Mouse (Mus musculus): ENCODE data around the gene Raly. TPM values are rescaled to one million over a fixed set of nuclear protein-coding genes. Genes with fewer than 3 reads are reported as not detected.

Raly gene
- polyA plus RNA-seq (2012; rRNA removed): 66.9 and 107 TPM in 2 replicates

DNA sequence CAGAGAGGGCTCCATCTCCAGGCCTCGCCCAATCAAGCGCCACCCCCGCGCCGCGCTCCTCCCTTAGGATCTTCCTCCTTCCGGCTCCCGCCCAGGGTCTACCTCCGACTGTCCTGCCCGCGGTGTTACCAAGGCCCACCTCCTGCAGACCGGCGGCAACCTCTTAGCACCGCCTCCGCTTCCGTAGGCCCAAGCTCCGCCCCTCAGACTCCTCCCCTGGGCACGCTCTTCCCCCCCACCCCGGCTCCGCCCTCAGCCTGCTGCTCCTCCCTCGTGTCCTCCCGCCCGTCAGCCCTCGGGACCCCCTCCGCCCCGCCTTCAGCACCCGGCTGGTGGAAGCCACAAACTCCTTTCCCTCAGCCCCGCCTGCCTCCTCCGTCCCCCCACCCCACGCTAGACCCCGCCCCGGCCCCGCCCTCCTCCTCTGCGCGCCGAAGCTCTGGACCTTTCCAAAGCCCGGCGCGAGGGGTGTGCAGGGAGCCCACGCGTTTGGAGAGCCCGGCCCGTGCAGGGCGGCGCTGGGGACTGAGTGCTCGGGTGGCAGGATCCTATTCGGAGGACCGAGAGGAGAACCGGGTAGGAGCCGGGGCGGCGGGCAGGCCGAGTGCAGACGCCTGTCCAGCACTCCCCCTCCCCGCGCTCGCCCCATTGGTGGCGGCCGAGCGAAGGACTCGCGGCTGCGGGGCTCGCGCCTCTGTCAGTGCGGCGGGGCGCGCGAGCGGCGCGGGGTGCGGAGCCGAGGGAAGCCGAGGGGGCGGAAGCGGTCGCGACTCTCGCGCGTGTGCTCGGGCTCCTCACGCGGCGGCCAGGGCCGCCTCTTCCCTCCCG lies at the start of gene Raly, which contains the start of gene a:
Gene Raly, plus strand, starts transcription at position 441 of the 828 bp plus-strand sequence.
Gene a, plus strand, starts transcription at position 747 of the 828 bp plus-strand sequence.

DNA sequence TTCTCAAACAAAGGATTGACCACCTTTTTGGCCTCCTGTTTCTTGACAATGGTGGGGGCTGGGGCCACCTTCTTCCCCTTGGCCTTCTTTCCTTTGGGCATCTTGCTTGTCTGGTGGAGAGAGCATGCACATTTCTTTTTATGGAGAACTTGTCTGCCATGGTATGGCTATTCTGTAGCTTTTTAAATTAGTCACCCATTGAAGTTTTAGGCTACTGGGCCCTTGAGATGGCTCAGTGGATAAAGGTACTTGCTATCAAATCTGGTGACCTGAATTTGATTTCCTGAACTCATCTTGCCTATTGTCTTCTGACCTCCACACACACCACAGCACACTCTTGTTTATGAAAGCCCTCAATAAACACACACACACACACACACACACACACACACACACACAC lies 21.0 kb upstream of the Raly start, which contains the start of gene Gm14214:
Gene Gm14214, minus strand, starts transcription at position 101 of the 400 bp plus-strand sequence.

DNA sequence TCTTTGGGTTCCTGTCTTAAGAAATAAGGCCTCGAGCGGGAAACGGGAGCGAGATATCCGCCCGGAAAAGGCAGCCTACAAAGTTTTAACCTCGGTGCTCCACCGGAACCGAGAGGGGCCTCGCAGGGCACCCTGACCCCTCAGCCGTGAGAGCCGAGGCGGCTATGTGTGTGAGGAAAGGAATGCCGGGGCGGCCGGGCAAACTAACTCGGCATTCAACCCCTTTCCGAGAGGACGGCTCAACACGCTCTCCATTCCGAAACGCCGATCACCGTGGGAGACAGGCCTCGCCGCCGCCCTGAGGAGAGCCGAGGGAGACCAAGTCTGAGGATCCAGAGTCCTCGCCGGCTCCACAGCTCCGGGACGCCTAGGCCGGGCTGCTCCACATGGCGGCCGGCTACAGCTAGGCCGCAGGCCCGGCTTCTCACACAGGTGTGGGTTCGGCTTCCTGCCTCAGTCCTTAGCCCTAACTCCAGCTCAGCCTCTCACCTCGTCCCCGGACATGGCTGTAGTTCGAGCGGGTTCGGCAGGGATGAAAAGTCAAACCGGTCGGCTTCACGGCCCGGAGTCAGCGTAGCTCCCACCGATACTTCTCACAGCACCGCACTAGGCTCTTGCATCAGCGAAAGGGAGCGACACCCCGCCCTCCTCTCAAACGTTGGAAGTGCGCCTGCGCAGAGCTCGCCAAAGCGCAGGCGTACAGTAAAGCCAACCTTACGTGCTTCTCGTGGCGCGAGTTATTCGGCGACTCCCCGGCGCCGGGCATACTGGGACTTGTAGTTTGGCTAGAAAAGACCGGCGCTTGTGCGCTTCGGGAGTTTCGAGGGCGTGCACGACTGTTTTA lies 101.5 kb downstream of the Raly start, which contains the start of gene Eif2s2:
Gene Eif2s2, minus strand, starts transcription at position 735 of the 844 bp plus-strand sequence.

Other genes with a start within 250 kb of the Raly start
- 0.65 TPM in 1 of 2 replicates, not detected in the other for gene 1700003F12Rik, start 244.0 kb upstream of the Raly start, polyA plus RNA-seq (2012; rRNA removed)
- gene Actl10, start 239.3 kb upstream of the Raly start, polyA plus RNA-seq (2012; rRNA removed): 0.04 and 0.14 TPM in 2 replicates
- 0.08 and 0.11 TPM in 2 replicates for gene Necab3, start 232.2 kb upstream of the Raly start, polyA plus RNA-seq (2012; rRNA removed)
- 2.6 and 3.6 TPM in 2 replicates for gene E2f1, start 221.2 kb upstream of the Raly start, polyA plus RNA-seq (2012; rRNA removed)
- 31.1 and 40.7 TPM in 2 replicates for gene Pxmp4, start 187.4 kb upstream of the Raly start, polyA plus RNA-seq (2012; rRNA removed)
- gene Zfp341, start 177.8 kb upstream of the Raly start, polyA plus RNA-seq (2012; rRNA removed): 2.7 and 2.8 TPM in 2 replicates
- gene 4930519P11Rik, start 177.7 kb upstream of the Raly start, polyA plus RNA-seq (2012; rRNA removed): 0.63 TPM in 2 replicates
- gene Chmp4b, start 139.4 kb upstream of the Raly start, polyA plus RNA-seq (2012; rRNA removed): 32.9 and 39.2 TPM in 2 replicates
- gene Gm14214, start 21.1 kb upstream of the Raly start, polyA plus RNA-seq (2012; rRNA removed): not detected in 2 replicates
- 0.21 TPM in 1 of 2 replicates, not detected in the other for gene a, start 306 bp downstream of the Raly start, polyA plus RNA-seq (2012; rRNA removed)
- 0.83 and 1.5 TPM in 2 replicates for gene Eif2s2, start 101.8 kb downstream of the Raly start, polyA plus RNA-seq (2012; rRNA removed)
- gene Gm14226, start 227.2 kb downstream of the Raly start, polyA plus RNA-seq (2012; rRNA removed): 0.01 TPM in 1 of 2 replicates, not detected in the other